In genomic region chr1:131347708-131348107, GRCm38 (mm10) we compare ENCODE assay signal across 25 mouse cellular contexts.
DNase-seq lines count a peak whose midpoint lies in the region; ATAC-seq and TF ChIP-seq lines count a peak whose summit lies in the region.
"Had no signal": no experiment of that assay in that cellular context is flagged by ENCODE, and none has a peak within 500 bp of the region (broad histone marks: within the 10 kb centered on the region; RNA-seq: fewer than 3 reads in every experiment).

No protein-coding gene starts in this region.

- H3K27ac ChIP-seq in heart, embryonic 13.5 days (replicated peaks), result peak overlapping the region; percentile 83
- 0 out of 2 replicates have a peak overlapping the region, but pooled peaks have one; percentile 40 for H3K27ac ChIP-seq in hindbrain, embryonic 13.5 days
- no peak overlapping the region for H3K27ac ChIP-seq in hindbrain, embryonic 14.5 days
- H3K27ac ChIP-seq in CH12.LX (ENCODE audit: insufficient read depth, low read depth), result no peak overlapping the region
- H3K27ac ChIP-seq: embryonic facial prominence, embryonic 13.5 days; forebrain, embryonic 13.5 days; forebrain, embryonic 15.5 days had no signal

- DNase-seq in heart, postnatal 14 days, result no peak
- no peak for DNase-seq in hindbrain, embryonic 14.5 days (ENCODE audit: low spot score)
- DNase-seq in CH12.LX (ENCODE audit: extremely low read depth), result peak; percentile 41
- no peak for DNase-seq in frontal cortex, postnatal 36 days (ENCODE audit: low spot score in 2 of 2)
- DNase-seq: adrenal gland, adult 2 months; adrenal gland, postnatal 10 days; adrenal gland, postnatal 25 days; cerebellum, adult 11 months; cerebellum, adult 18-20 months; cerebellum, adult 8-10 months; cerebellum, adult 9-11 months; cerebellum, postnatal 14 days; cerebellum, postnatal 36 days; embryo, embryonic 11 days; forebrain, postnatal 0 days had no signal

- H3K4me3 ChIP-seq in heart, embryonic 13.5 days, result no peak overlapping the region
- H3K4me3 ChIP-seq in hindbrain, embryonic 13.5 days, result no peak overlapping the region
- H3K4me3 ChIP-seq in hindbrain, embryonic 14.5 days (replicated peaks; ENCODE audit: low read length), result no peak overlapping the region
- H3K4me3 ChIP-seq in CH12.LX (replicated peaks in 1 of 3; ENCODE audit: low read depth in 2 of 3, low read length in 2 of 3, poor library complexity in 1 of 3), result no peak overlapping the region
- H3K4me3 ChIP-seq: embryonic facial prominence, embryonic 13.5 days; embryonic facial prominence, embryonic 15.5 days; forebrain, embryonic 13.5 days; forebrain, embryonic 15.5 days had no signal

- no peak for TF ChIP-seq RAD21 in CH12.LX (IDR thresholded peaks at IDR 0.05; ENCODE audit: low read depth, low read length)

- peak; percentile 47 for TF ChIP-seq EP300 in CH12.LX (IDR thresholded peaks at IDR 0.05; ENCODE audit: low read length)

- H3K4me2 ChIP-seq in heart, embryonic 13.5 days, result no peak overlapping the region
- H3K4me2 ChIP-seq in hindbrain, embryonic 13.5 days, result no peak overlapping the region
- no peak overlapping the region for H3K4me2 ChIP-seq in hindbrain, embryonic 14.5 days (replicated peaks)
- H3K4me2 ChIP-seq in CH12.LX (ENCODE audit: insufficient read depth, low read depth, poor library complexity, severe bottlenecking), result no peak overlapping the region
- H3K4me2 ChIP-seq: embryonic facial prominence, embryonic 13.5 days; embryonic facial prominence, embryonic 15.5 days; forebrain, embryonic 13.5 days; forebrain, embryonic 15.5 days had no signal

- H3K9me3 ChIP-seq in heart, embryonic 13.5 days, result no peaks in the 10 kb centered on the region
- H3K9me3 ChIP-seq in hindbrain, embryonic 13.5 days, result no peaks in the 10 kb centered on the region
- no peaks in the 10 kb centered on the region for H3K9me3 ChIP-seq in hindbrain, embryonic 14.5 days (ENCODE audit: control insufficient read depth, low read length)
- H3K9me3 ChIP-seq in CH12.LX (replicated peaks; ENCODE audit: low read length), result no peaks in the 10 kb centered on the region
- H3K9me3 ChIP-seq: embryonic facial prominence, embryonic 13.5 days; embryonic facial prominence, embryonic 15.5 days; forebrain, embryonic 13.5 days; forebrain, embryonic 15.5 days had no signal

- H3K9ac ChIP-seq in heart, embryonic 13.5 days, result no peak overlapping the region
- no peak overlapping the region for H3K9ac ChIP-seq in hindbrain, embryonic 13.5 days
- no peak overlapping the region for H3K9ac ChIP-seq in hindbrain, embryonic 14.5 days
- H3K9ac ChIP-seq in CH12.LX (ENCODE audit: insufficient read depth, low read depth), result no peak overlapping the region
- H3K9ac ChIP-seq: embryonic facial prominence, embryonic 13.5 days; embryonic facial prominence, embryonic 15.5 days; forebrain, embryonic 13.5 days; forebrain, embryonic 15.5 days; forebrain, postnatal 0 days had no signal

- no peaks in the 10 kb centered on the region for H3K27me3 ChIP-seq in heart, embryonic 13.5 days (replicated peaks)
- H3K27me3 ChIP-seq in hindbrain, embryonic 13.5 days, result no peaks in the 10 kb centered on the region
- no peaks in the 10 kb centered on the region for H3K27me3 ChIP-seq in hindbrain, embryonic 14.5 days (ENCODE audit: control insufficient read depth, insufficient read depth, low read length)
- H3K27me3 ChIP-seq in CH12.LX (replicated peaks), result no peaks in the 10 kb centered on the region
- H3K27me3 ChIP-seq: embryonic facial prominence, embryonic 13.5 days; embryonic facial prominence, embryonic 15.5 days; forebrain, embryonic 13.5 days; forebrain, embryonic 15.5 days; Patski had no signal

- H3K79me2 ChIP-seq in CH12.LX (replicated peaks; ENCODE audit: control insufficient read depth, extremely low read depth, insufficient read depth, poor library complexity, severe bottlenecking), result no peaks in the 10 kb centered on the region

- H3K4me1 ChIP-seq in heart, embryonic 13.5 days, result peaks cover 42% of the 10 kb centered on the region
- H3K4me1 ChIP-seq in hindbrain, embryonic 13.5 days (replicated peaks), result peaks cover 7% of the 10 kb centered on the region
- H3K4me1 ChIP-seq in hindbrain, embryonic 14.5 days (replicated peaks; ENCODE audit: control insufficient read depth, insufficient read depth, low read length), result peaks cover 5% of the 10 kb centered on the region
- H3K4me1 ChIP-seq in CH12.LX (ENCODE audit: control insufficient read depth in 1 of 2, insufficient read depth in 2 of 2), result peaks cover 0 to 20% of the 10 kb centered on the region in 2 experiments; a peak in 3 of 4 replicates

- TF ChIP-seq CTCF in CH12.LX (conservative IDR thresholded peaks at IDR 0.05 in 1 of 2, IDR thresholded peaks at IDR 0.05 in 1 of 2; ENCODE audit: low read depth in 2 of 2, low read length in 2 of 2), result no peak

- 82% methylated on average over 2 of the region's 2 CpGs for WGBS in heart, embryonic 13.5 days
- WGBS in hindbrain, embryonic 13.5 days, result 84% methylated on average over 2 of the region's 2 CpGs
- WGBS in hindbrain, embryonic 14.5 days, result 95% methylated on average over 2 of the region's 2 CpGs

- no peak for ATAC-seq in heart, embryonic 13.5 days (ENCODE audit: extremely low read depth, insufficient number of reproducible peaks, low FRiP score, low TSS enrichment)
- no peak for ATAC-seq in hindbrain, embryonic 13.5 days (ENCODE audit: low FRiP score)
- no peak for ATAC-seq in hindbrain, embryonic 14.5 days (ENCODE audit: low FRiP score)
- peak; percentile 21 for ATAC-seq in inflammation-experienced regulatory T-cells, adult 6 months
- ATAC-seq in CD4-positive, CD25-positive, alpha-beta regulatory T cell, adult 4 months, result no peak
- ATAC-seq: activated CD4-positive, CD25-positive, alpha-beta regulatory T cell, adult 4 months; forebrain, embryonic 13.5 days; forebrain, embryonic 15.5 days; forebrain, postnatal 0 days; Patski had no signal

- dilution Hi-C loops in CH12.LX (cut with MboI; ENCODE audit: extremely low pct_ligation_motif_present, extremely low pct_unique_long_range_greater_than_20kb, low sequenced_read_pairs), result no loop called here

- intact Hi-C loops in heart, postnatal 14 days (cut with DNase I), result loop anchor here (5.0 kb wide), 1 partner anchor 85 kb away; no protein-coding TSS in a partner anchor

- in situ Hi-C loops in CH12.LX (cut with MboI; ENCODE audit: low pct_ligation_motif_present, low pct_unique_long_range_greater_than_20kb, low sequenced_read_pairs), result no loop called here

- TF ChIP-seq POLR2A in CH12.LX (IDR thresholded peaks at IDR 0.05; ENCODE audit: low read depth, low read length), result no peak

- peaks cover 55% of the 10 kb centered on the region for H3K36me3 ChIP-seq in heart, embryonic 13.5 days
- peaks cover 32% of the 10 kb centered on the region for H3K36me3 ChIP-seq in hindbrain, embryonic 13.5 days
- H3K36me3 ChIP-seq in hindbrain, embryonic 14.5 days (replicated peaks; ENCODE audit: control insufficient read depth, insufficient read depth), result peaks cover 29% of the 10 kb centered on the region
- peaks cover 28 to 77% of the 10 kb centered on the region in 2 experiments for H3K36me3 ChIP-seq in CH12.LX (replicated peaks in 1 of 2; ENCODE audit: control insufficient read depth in 1 of 2, insufficient read depth in 1 of 2, low read length in 1 of 2)

TF ChIP-seq in CH12.LX, 34 proteins besides CTCF, POLR2A, EP300 and RAD21:
- no peak for TF ChIP-seq TCF12 (IDR thresholded peaks at IDR 0.05; ENCODE audit: low read depth, low read length)
- TF ChIP-seq USF1 (IDR thresholded peaks at IDR 0.05; ENCODE audit: low read depth, low read length), result no peak
- TF ChIP-seq CHD1 (IDR thresholded peaks at IDR 0.05; ENCODE audit: low read depth, low read length), result no peak
- TF ChIP-seq JUN (IDR thresholded peaks at IDR 0.05; ENCODE audit: insufficient read depth, low read depth, low read length), result peak; percentile 51; the same call in 1 of the 2 replicates
- no peak for TF ChIP-seq ZKSCAN1 (IDR thresholded peaks at IDR 0.05; ENCODE audit: borderline replicate concordance, low read depth, low read length)
- no peak for TF ChIP-seq MAFK (IDR thresholded peaks at IDR 0.05; ENCODE audit: insufficient replicate concordance, low read length)
- peak; percentile 53; the same call in 1 of the 2 replicates for TF ChIP-seq ETS1 (conservative IDR thresholded peaks at IDR 0.05; ENCODE audit: low read depth, low read length)
- TF ChIP-seq RCOR1 (conservative IDR thresholded peaks at IDR 0.05; ENCODE audit: low read depth, low read length), result no peak
- TF ChIP-seq UBTF (IDR thresholded peaks at IDR 0.05; ENCODE audit: low read depth, low read length), result no peak
- no peak for TF ChIP-seq TBP (conservative IDR thresholded peaks at IDR 0.05; ENCODE audit: low read depth, low read length)
- TF ChIP-seq MEF2A (IDR thresholded peaks at IDR 0.05; ENCODE audit: borderline replicate concordance, low read depth, low read length), result peak; percentile 28; the same call in 1 of the 2 replicates
- TF ChIP-seq E2F4 (IDR thresholded peaks at IDR 0.05; ENCODE audit: insufficient replicate concordance, low read depth, low read length), result no peak
- TF ChIP-seq USF2 (conservative IDR thresholded peaks at IDR 0.05; ENCODE audit: low read depth, low read length), result no peak
- TF ChIP-seq JUND (conservative IDR thresholded peaks at IDR 0.05; ENCODE audit: low read depth, low read length), result 0 out of 2 replicates have a peak, but pooled peaks have one; percentile 34
- no peak for TF ChIP-seq MXI1 (IDR thresholded peaks at IDR 0.05; ENCODE audit: low read depth, low read length)
- TF ChIP-seq MAZ (IDR thresholded peaks at IDR 0.05; ENCODE audit: low read depth, low read length), result no peak
- TF ChIP-seq NRF1 (IDR thresholded peaks at IDR 0.05; ENCODE audit: low read depth, low read length), result no peak
- TF ChIP-seq BHLHE40 (IDR thresholded peaks at IDR 0.05; ENCODE audit: low read depth, low read length), result no peak
- TF ChIP-seq MAX (IDR thresholded peaks at IDR 0.05; ENCODE audit: low read length), result no peak
TF ChIP-seq in CH12.LX: peak in this region for 4.

Comparison
In these comparisons a context has a peak if more than half of its experiments do, and no peak if none do; other contexts are left out.
1. H3K27ac ChIP-seq: peak in heart, embryonic 13.5 days (single experiment) and hindbrain, embryonic 13.5 days (single experiment); none in hindbrain, embryonic 14.5 days (single experiment) and CH12.LX (single experiment).